ENCODE assay signal across 9 mouse cellular contexts in the genomic region with DNA sequence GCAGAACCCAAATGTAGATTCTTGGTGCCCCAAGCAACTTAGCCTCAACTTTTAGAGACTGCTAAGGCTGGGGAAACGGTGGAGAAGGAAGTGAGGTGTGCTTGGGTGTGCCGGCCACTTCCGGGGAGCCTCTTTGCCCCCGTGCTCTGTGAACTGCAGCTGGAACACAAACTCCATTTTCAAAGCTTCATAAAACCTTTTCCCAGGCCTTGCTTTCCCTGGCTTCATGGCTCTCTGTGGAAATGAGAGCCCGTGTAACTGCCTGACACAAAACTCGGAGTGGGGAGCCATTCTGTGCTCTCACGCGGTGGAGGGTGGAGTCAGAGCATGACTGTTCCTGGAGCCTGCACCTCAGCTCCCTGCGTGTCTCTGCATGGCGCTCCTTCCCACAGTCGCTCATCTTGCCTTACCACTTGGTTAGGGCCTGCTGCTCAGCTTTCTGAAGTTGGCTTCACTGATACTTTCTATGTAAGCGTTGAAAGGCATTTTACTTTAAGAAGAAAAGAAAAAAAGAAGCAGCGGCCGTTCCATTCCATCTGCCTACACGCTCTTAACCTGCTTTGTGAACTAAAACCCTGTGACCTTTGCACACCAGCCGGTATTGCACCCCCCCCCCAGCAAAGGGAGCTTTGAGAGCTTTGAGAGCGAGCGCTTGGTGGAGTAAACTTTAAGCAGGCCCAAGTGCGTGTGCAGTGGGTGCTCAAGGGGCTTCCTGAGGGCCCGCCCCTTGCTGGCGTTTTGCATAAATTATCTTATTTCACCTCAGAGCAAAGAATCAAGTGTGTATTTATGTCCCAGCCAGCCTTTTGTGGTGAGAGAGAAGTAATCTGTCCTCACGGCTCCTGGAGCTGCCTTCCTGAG. TPM values are rescaled to one million over a fixed set of nuclear protein-coding genes. Genes with fewer than 3 reads are reported as not detected.
DNase-seq lines count a peak whose midpoint lies in the region; ATAC-seq and TF ChIP-seq lines count a peak whose summit lies in the region.
"Had no signal": no experiment of that assay in that cellular context is flagged by ENCODE, and none has a peak within 500 bp of the region (broad histone marks: within the 10 kb centered on the region; RNA-seq: fewer than 3 reads in every experiment).

No protein-coding gene starts in this region.

- no peak for TF ChIP-seq POLR2A in lung, adult 2 months (IDR thresholded peaks at IDR 0.05; ENCODE audit: borderline replicate concordance, extremely low read depth, low read depth, low read length)

- peak overlapping the region; percentile 55 for H3K4me2 ChIP-seq in intestine, postnatal 0 days (replicated peaks; ENCODE audit: low read depth)
- H3K4me2 ChIP-seq: neural tube, embryonic 12.5 days had no signal

- no peaks in the 10 kb centered on the region for H3K27me3 ChIP-seq in intestine, postnatal 0 days (replicated peaks; ENCODE audit: control insufficient read depth, insufficient read depth, low read length)
- no peaks in the 10 kb centered on the region for H3K27me3 ChIP-seq in megakaryocyte, embryonic 14.5 days (replicated peaks)
- H3K27me3 ChIP-seq: neural tube, embryonic 12.5 days had no signal

- H3K9ac ChIP-seq in intestine, postnatal 0 days (ENCODE audit: low read depth, low read length), result peak overlapping the region; percentile 45; the same call in 1 of the 2 replicates
- H3K9ac ChIP-seq: neural tube, embryonic 12.5 days had no signal

- no peaks in the 10 kb centered on the region for H3K9me3 ChIP-seq in intestine, postnatal 0 days (ENCODE audit: control insufficient read depth)
- no peaks in the 10 kb centered on the region for H3K9me3 ChIP-seq in megakaryocyte, embryonic 14.5 days
- H3K9me3 ChIP-seq: neural tube, embryonic 12.5 days had no signal

- peaks cover 29% of the 10 kb centered on the region for H3K4me1 ChIP-seq in lung, adult 2 months (ENCODE audit: control insufficient read depth, insufficient read depth, low read length)
- peaks cover 3% of the 10 kb centered on the region for H3K4me1 ChIP-seq in brown adipose tissue, adult 24 weeks (ENCODE audit: control insufficient read depth, insufficient read depth, insufficient read length, low read length)
- 0 out of 2 replicates have a peak, but pooled peaks cover 14% of the 10 kb centered on the region for H3K4me1 ChIP-seq in intestine, postnatal 0 days (replicated peaks; ENCODE audit: control insufficient read depth, insufficient read depth, low read length)
- peaks cover 89% of the 10 kb centered on the region for H3K4me1 ChIP-seq in megakaryocyte, embryonic 14.5 days

- H3K4me3 ChIP-seq in lung, adult 2 months (replicated peaks; ENCODE audit: extremely low read depth, low read depth, low read length), result peak overlapping the region; percentile 6
- no peak overlapping the region for H3K4me3 ChIP-seq in brown adipose tissue, adult 24 weeks (ENCODE audit: insufficient read depth, low read depth, low read length)
- peak overlapping the region; percentile 21; the same call in 1 of the 2 replicates for H3K4me3 ChIP-seq in intestine, postnatal 0 days (ENCODE audit: low read depth, low read length)
- H3K4me3 ChIP-seq in megakaryocyte, embryonic 14.5 days (replicated peaks), result peak overlapping the region; percentile 69
- H3K4me3 ChIP-seq: neural tube, embryonic 12.5 days had no signal

- 49% methylated on average over 22 of the region's 22 CpGs for WGBS in lung, adult 2 months
- WGBS in intestine, postnatal 0 days, result 31% methylated on average over 22 of the region's 22 CpGs

- 0 out of 2 replicates have a peak, but pooled peaks have one; percentile 8 for ATAC-seq in intestine, postnatal 0 days

- TF ChIP-seq CTCF in lung, adult 2 months (IDR thresholded peaks at IDR 0.05; ENCODE audit: insufficient read depth, low read length), result no peak
- no peak for TF ChIP-seq CTCF in intestine, postnatal 0 days (IDR thresholded peaks at IDR 0.05; ENCODE audit: low read depth)

- H3K27ac ChIP-seq in brown adipose tissue, adult 24 weeks (replicated peaks; ENCODE audit: low read depth, low read length), result 0 out of 2 replicates have a peak overlapping the region, but pooled peaks have one; percentile 22
- peak overlapping the region; percentile 87 for H3K27ac ChIP-seq in intestine, postnatal 0 days (ENCODE audit: low read depth, low read length)
- H3K27ac ChIP-seq: neural tube, embryonic 12.5 days had no signal

- DNase-seq in lung, adult 2 months, result no peak
- no peak for DNase-seq in lung, postnatal 36 days
- DNase-seq in thymus, postnatal 4 days, result peak; percentile 73
- DNase-seq in cerebellum, postnatal 14 days, result no peak
- no peak for DNase-seq in left cerebral cortex, postnatal 10 days (ENCODE audit: extremely low spot score in 1 of 2, low spot score in 2 of 2)

- intact Hi-C loops in left cerebral cortex, postnatal 10 days (cut with DNase I), result loop anchor here (5.0 kb wide), 1 partner anchor 36 kb away; no protein-coding TSS in a partner anchor

- H3K36me3 ChIP-seq in intestine, postnatal 0 days (ENCODE audit: control insufficient read depth, insufficient read depth), result peaks cover 16% of the 10 kb centered on the region
- peaks cover 64% of the 10 kb centered on the region for H3K36me3 ChIP-seq in megakaryocyte, embryonic 14.5 days (replicated peaks; ENCODE audit: low read length)

RNA-seq across cellular contexts. Expression of a gene that starts 19.5 kb away (rescaled TPM):
- 261 and 292 TPM in 2 replicates for polyA plus RNA-seq in lung, adult 2 months (2012; rRNA removed)
- polyA plus RNA-seq in brown adipose tissue, adult 24 weeks (2012; ENCODE audit: insufficient read depth, insufficient read length, missing spikeins), result 24.3 and 25.3 TPM in 2 replicates
- polyA plus RNA-seq in intestine, postnatal 0 days (2015; fragmentation: Nextera tagmentation; extraction: Ambion mirVana), result 68.7 and 69.5 TPM in 2 replicates
- 351 and 1,948 TPM in 2 replicates for polyA plus RNA-seq in megakaryocyte, embryonic 14.5 days (2012; ENCODE audit: insufficient read depth, low replicate concordance)
- total RNA-seq in left cerebral cortex, postnatal 10 days (2021), result 100 to 1,000 TPM; 202 to 204 TPM

RNA-seq across cellular contexts. Expression of a gene that starts 38.7 kb away (rescaled TPM):
- polyA plus RNA-seq in lung, adult 2 months (2012; rRNA removed), result 7.9 and 10.9 TPM in 2 replicates
- polyA plus RNA-seq in brown adipose tissue, adult 24 weeks (2012; ENCODE audit: insufficient read depth, insufficient read length, missing spikeins), result 3.6 and 4.3 TPM in 2 replicates
- polyA plus RNA-seq in intestine, postnatal 0 days (2015; fragmentation: Nextera tagmentation; extraction: Ambion mirVana), result 3.5 and 4.2 TPM in 2 replicates
- polyA plus RNA-seq in megakaryocyte, embryonic 14.5 days (2012; ENCODE audit: insufficient read depth, low replicate concordance), result 4.1 and 35.3 TPM in 2 replicates
- total RNA-seq in left cerebral cortex, postnatal 10 days (2021), result 10 to 100 TPM in 1 of 2 experiments, 1 to 10 TPM in 1; 7.4 to 10.2 TPM

RNA-seq across cellular contexts. Expression of a gene that starts 46.1 kb away (rescaled TPM):
- 0.40 and 1.00 TPM in 2 replicates for polyA plus RNA-seq in lung, adult 2 months (2012; rRNA removed)
- polyA plus RNA-seq in brown adipose tissue, adult 24 weeks (2012; ENCODE audit: insufficient read depth, insufficient read length, missing spikeins), result not detected in 2 replicates
- polyA plus RNA-seq in intestine, postnatal 0 days (2015; fragmentation: Nextera tagmentation; extraction: Ambion mirVana), result not detected in 2 replicates
- 0.89 TPM in 1 of 2 replicates, not detected in the other for polyA plus RNA-seq in megakaryocyte, embryonic 14.5 days (2012; ENCODE audit: insufficient read depth, low replicate concordance)
- 1 to 10 TPM; 3.1 to 3.5 TPM for total RNA-seq in left cerebral cortex, postnatal 10 days (2021)

RNA-seq across cellular contexts. Expression of a gene that starts 57.7 kb away (rescaled TPM):
- 4.4 and 4.9 TPM in 2 replicates for polyA plus RNA-seq in lung, adult 2 months (2012; rRNA removed)
- polyA plus RNA-seq in brown adipose tissue, adult 24 weeks (2012; ENCODE audit: insufficient read depth, insufficient read length, missing spikeins), result not detected in 2 replicates
- polyA plus RNA-seq in intestine, postnatal 0 days (2015; fragmentation: Nextera tagmentation; extraction: Ambion mirVana), result 0.10 TPM in 1 of 2 replicates, not detected in the other
- not detected in 2 replicates for polyA plus RNA-seq in megakaryocyte, embryonic 14.5 days (2012; ENCODE audit: insufficient read depth, low replicate concordance)
- under 1 TPM; 0.30 to 0.73 TPM for total RNA-seq in left cerebral cortex, postnatal 10 days (2021)
